Mouse (Mus musculus) liver, embryonic 13.5 days (tissue): ENCODE results near the gene Efcab12. TPM values are rescaled to one million over a fixed set of nuclear protein-coding genes. Genes with fewer than 3 reads are reported as not detected.

Experiments
- ATAC-seq: fragments of 200-750 bp; cut with Nextera tagmentation; 2 replicates; pipeline ENCODE4 v1.8.0; 2017; ENCODE audit warnings: low read depth, mild to moderate bottlenecking, moderate number of reproducible peaks, moderate library complexity
- DNase-seq: peaks from one replicate; pipeline ENCODE4 v3.0.0; 2022
- H3K27ac ChIP-seq: fragments of 300-500 bp; sonication (generic); 2 replicates; pipeline ENCODE4 v1.5.1; 2015; ENCODE audit warnings: moderate library complexity, mild to moderate bottlenecking, inconsistent platforms
- H3K27me3 ChIP-seq: fragments of 300-500 bp; sonication (generic); 2 replicates; pipeline ENCODE4 v1.6.1; 2015; ENCODE audit warnings: mild to moderate bottlenecking, inconsistent platforms
- H3K36me3 ChIP-seq: fragments of 300-500 bp; sonication (generic); 2 replicates; pipeline ENCODE4 v1.6.1; 2015; ENCODE audit warnings: mild to moderate bottlenecking, inconsistent platforms
- H3K4me1 ChIP-seq: fragments of 300-500 bp; sonication (generic); replicated peaks from 2 replicates; pipeline ENCODE4 v1.6.1; 2015; ENCODE audit warnings: inconsistent platforms
- H3K4me2 ChIP-seq: fragments of 300-500 bp; sonication (generic); 2 replicates; pipeline ENCODE4 v1.6.1; 2015; ENCODE audit warnings: inconsistent platforms, mild to moderate bottlenecking, moderate library complexity
- H3K4me3 ChIP-seq: fragments of 300-500 bp; sonication (generic); replicated peaks from 2 replicates; pipeline ENCODE4 v1.5.1; 2015; ENCODE audit warnings: mild to moderate bottlenecking, inconsistent platforms
- H3K9ac ChIP-seq: fragments of 300-500 bp; sonication (generic); 2 replicates; pipeline ENCODE4 v1.6.1; 2015; ENCODE audit warnings: mild to moderate bottlenecking, inconsistent platforms
- H3K9me3 ChIP-seq: fragments of 300-500 bp; sonication (generic); replicated peaks from 2 replicates; pipeline ENCODE4 v1.6.1; 2016; ENCODE audit warnings: inconsistent platforms
- whole genome bisulfite sequencing: fragments of 180-500 bp; shearing (Covaris S2); methylation state at CpG from one replicate; pipeline ENCODE4 v1.1.7; 2015; ENCODE audit not compliant: insufficient replicate concordance; 5-methylcytosine and 5-hydroxymethylcytosine counted together
- polyA plus RNA-seq: library from polyadenylated mRNA; unstranded; fragments of >200 nt; fragmentation: Nextera tagmentation; extraction: Ambion mirVana; gene quantifications from 2 replicates; pipeline ENCODE4 v1.2.1, GENCODE M21; 2015

Gene Efcab12
- polyA plus RNA-seq, 1 experiment from 2014 or later: 0.15 TPM

GRCm38 (mm10) chr6:115859258-115859657, 21.0 kb upstream of the Efcab12 start:
- Histone ChIP-seq H3K9me3 (no peaks in the 10 kb centered on the region), H3K9ac (no peak overlapping the region), H3K4me1 (peaks cover 31% of the 10 kb centered on the region), H3K27ac (peak overlapping the region; percentile 62), H3K36me3 (no peaks in the 10 kb centered on the region), H3K4me2 (no peak overlapping the region), H3K27me3 (no peaks in the 10 kb centered on the region), H3K4me3 (no peak overlapping the region)
- DNase-seq: no peak
- 33% methylated on average over 4 of the region's 4 CpGs for WGBS
- peak; percentile 48 for ATAC-seq

GRCm38 (mm10) chr6:115856361-115856745, 18.1 kb upstream of the Efcab12 start:
- no peak for DNase-seq
- Histone ChIP-seq H3K4me3 (no peak overlapping the region), H3K9ac (no peak overlapping the region), H3K4me1 (peaks cover 37% of the 10 kb centered on the region), H3K9me3 (no peaks in the 10 kb centered on the region), H3K4me2 (no peak overlapping the region), H3K36me3 (no peaks in the 10 kb centered on the region), H3K27me3 (no peaks in the 10 kb centered on the region), H3K27ac (no peak overlapping the region)
- WGBS: 70% methylated on average over 4 of the region's 4 CpGs
- no peak for ATAC-seq

- H3K4me3 ChIP-seq: no peak overlapping the region
- DNase-seq (no peak), ATAC-seq (no peak)
- H3K36me3 ChIP-seq: peaks cover under 1% of the 10 kb centered on the region; the same call in 1 of the 2 replicates
- H3K27me3 ChIP-seq: no peaks in the 10 kb centered on the region
- no peak overlapping the region for H3K4me2 ChIP-seq
- no peak overlapping the region for H3K9ac ChIP-seq
- no peak overlapping the region for H3K27ac ChIP-seq
- WGBS: 60% methylated on average over 3 of the region's 3 CpGs
- H3K4me1 ChIP-seq: peaks cover 42% of the 10 kb centered on the region
- no peaks in the 10 kb centered on the region for H3K9me3 ChIP-seq
Observed at GRCm38 (mm10) chr6:115855733-115856360, 17.6 kb upstream of the Efcab12 start.

- Histone ChIP-seq H3K4me3 (no peak overlapping the region), H3K4me1 (peaks cover 36% of the 10 kb centered on the region), H3K36me3 (peaks cover 11% of the 10 kb centered on the region), H3K9ac (no peak overlapping the region), H3K4me2 (no peak overlapping the region), H3K27ac (no peak overlapping the region), H3K9me3 (no peaks in the 10 kb centered on the region), H3K27me3 (no peaks in the 10 kb centered on the region)
- no peak for ATAC-seq
- DNase-seq: no peak
- WGBS: 52% methylated on average over 2 of the region's 2 CpGs
Observed at GRCm38 (mm10) chr6:115854432-115854831, 16.2 kb upstream of the Efcab12 start.

- no peak for DNase-seq
- Histone ChIP-seq H3K4me2 (peak overlapping the region; percentile 75), H3K9me3 (no peaks in the 10 kb centered on the region), H3K36me3 (peaks cover 15% of the 10 kb centered on the region), H3K4me1 (peaks cover 31% of the 10 kb centered on the region), H3K27ac (peak overlapping the region; percentile 30), H3K9ac (peak overlapping the region; percentile 65), H3K27me3 (no peaks in the 10 kb centered on the region), H3K4me3 (peak overlapping the region; percentile 69)
- ATAC-seq: no peak
- 51% methylated on average over 7 of the region's 7 CpGs for WGBS
Observed at GRCm38 (mm10) chr6:115853985-115854384, 15.8 kb upstream of the Efcab12 start.

GRCm38 (mm10) chr6:115853091-115853813, 15.0 kb upstream of the Efcab12 start, which contains the start of the genes Mbd4 and Ift122:
Gene Mbd4 (minus strand): TSS chr6:115853371.
Gene Ift122 (plus strand): TSS chr6:115853470.
- no peaks in the 10 kb centered on the region for H3K9me3 ChIP-seq
- under 1% methylated on average over 51 of the region's 51 CpGs for WGBS
- peak within 1 kb of the TSS; percentile 93 for H3K27ac ChIP-seq
- H3K4me2 ChIP-seq: peak within 1 kb of the TSS; percentile 77
- ATAC-seq (peak; percentile 99), DNase-seq (peak; percentile 99)
- peak within 1 kb of the TSS; percentile 69 for H3K4me3 ChIP-seq
- H3K4me1 ChIP-seq: peaks cover 32% of the 10 kb centered on the region
- H3K36me3 ChIP-seq: peaks cover 22% of the 10 kb centered on the region
- H3K9ac ChIP-seq: peak within 1 kb of the TSS; percentile 75
- H3K27me3 ChIP-seq: no peaks in the 10 kb centered on the region

GRCm38 (mm10) chr6:115852446-115853090, 14.4 kb upstream of the Efcab12 start:
- Histone ChIP-seq H3K4me1 (peaks cover 34% of the 10 kb centered on the region), H3K27ac (peak overlapping the region; percentile 93), H3K9me3 (no peaks in the 10 kb centered on the region), H3K9ac (peak overlapping the region; percentile 75), H3K36me3 (peaks cover 28% of the 10 kb centered on the region), H3K27me3 (no peaks in the 10 kb centered on the region), H3K4me2 (peak overlapping the region; percentile 77), H3K4me3 (peak overlapping the region; percentile 69)
- 3% methylated on average over 20 of the region's 20 CpGs for WGBS
- ATAC-seq: peak; percentile 67; the same call in 1 of the 2 replicates
- DNase-seq: no peak

- 88% methylated on average over 10 of the region's 10 CpGs for WGBS
- no peak overlapping the region for H3K9ac ChIP-seq
- peaks cover 50% of the 10 kb centered on the region for H3K36me3 ChIP-seq
- no peaks in the 10 kb centered on the region for H3K27me3 ChIP-seq
- ATAC-seq (no peak), DNase-seq (no peak)
- H3K4me2 ChIP-seq: no peak overlapping the region
- peaks cover 28% of the 10 kb centered on the region for H3K4me1 ChIP-seq
- no peak overlapping the region for H3K27ac ChIP-seq
- H3K9me3 ChIP-seq: no peaks in the 10 kb centered on the region
- no peak overlapping the region for H3K4me3 ChIP-seq
Observed at GRCm38 (mm10) chr6:115848598-115849304, 10.5 kb upstream of the Efcab12 start.

- Histone ChIP-seq H3K36me3 (peaks cover 68% of the 10 kb centered on the region), H3K27ac (no peak overlapping the region), H3K9me3 (no peaks in the 10 kb centered on the region), H3K4me3 (no peak overlapping the region), H3K4me2 (no peak overlapping the region), H3K9ac (no peak overlapping the region), H3K4me1 (peaks cover 18% of the 10 kb centered on the region), H3K27me3 (no peaks in the 10 kb centered on the region)
- 22% methylated on average over 8 of the region's 8 CpGs for WGBS
- peak; percentile 33 for DNase-seq
- peak; percentile 59 for ATAC-seq
Observed at GRCm38 (mm10) chr6:115846640-115847411, 8.6 kb upstream of the Efcab12 start.

GRCm38 (mm10) chr6:115845006-115845405, 6.8 kb upstream of the Efcab12 start:
- no peak overlapping the region for H3K4me2 ChIP-seq
- H3K4me3 ChIP-seq: no peak overlapping the region
- 84% methylated on average over 4 of the region's 4 CpGs for WGBS
- no peak overlapping the region for H3K27ac ChIP-seq
- H3K9ac ChIP-seq: no peak overlapping the region
- H3K27me3 ChIP-seq: no peaks in the 10 kb centered on the region
- H3K4me1 ChIP-seq: peaks cover 9% of the 10 kb centered on the region
- DNase-seq: no peak
- H3K36me3 ChIP-seq: peaks cover 66% of the 10 kb centered on the region
- no peak for ATAC-seq
- no peaks in the 10 kb centered on the region for H3K9me3 ChIP-seq
